Mouse (Mus musculus) olfactory bulb, adult 2 months (tissue): ENCODE results near the gene Frmd4b. TPM values are rescaled to one million over a fixed set of nuclear protein-coding genes. Genes with fewer than 3 reads are reported as not detected.
A peak's percentile ranks its signal among the peaks of the same experiment; 100 is the strongest.

Experiments
- H3K27ac ChIP-seq: fragments of 200-500 bp; 2 replicates; pipeline ENCODE4 v1.5.1; 2012; ENCODE audit warnings: low read depth, low read length; ENCODE audit not compliant: insufficient read depth
- H3K4me1 ChIP-seq: fragments of 200-500 bp; 2 replicates; pipeline ENCODE4 v1.6.1; 2012; ENCODE audit warnings: low read length; ENCODE audit not compliant: control insufficient read depth, insufficient read depth
- H3K4me3 ChIP-seq: fragments of 200-500 bp; 2 replicates; pipeline ENCODE4 v1.5.1; 2012; ENCODE audit warnings: mild to moderate bottlenecking, low read depth, low read length, moderate library complexity; ENCODE audit not compliant: insufficient read depth
- CTCF ChIP-seq: fragments of 200-500 bp; IDR thresholded peaks from 2 replicates; pipeline ENCODE4 v1.5.1; 2012; ENCODE audit warnings: low read depth, mild to moderate bottlenecking, low read length, moderate library complexity; ENCODE audit not compliant: insufficient read depth
- POLR2A ChIP-seq: fragments of 200-500 bp; IDR thresholded peaks from 2 replicates; pipeline ENCODE4 v1.6.1; 2012; ENCODE audit warnings: mild to moderate bottlenecking, low read depth, low read length, moderate library complexity; ENCODE audit not compliant: insufficient read depth
- WGBS: fragments of 180-500 bp; shearing (Covaris S2); methylation state at CpG from one replicate; pipeline ENCODE4 v1.1.7; 2018; 5-methylcytosine and 5-hydroxymethylcytosine counted together
- polyA plus RNA-seq: library from polyadenylated mRNA; stranded (reverse); fragments of >200 nt; gene quantifications from 2 replicates; pipeline ENCODE4 v1.2.4, GENCODE M21; 2012; ENCODE audit warnings: low replicate concordance; ENCODE audit not compliant: missing spikeins, insufficient read depth, insufficient read length

Frmd4b gene
- polyA plus RNA-seq, 1 experiment: not detected

DNA sequence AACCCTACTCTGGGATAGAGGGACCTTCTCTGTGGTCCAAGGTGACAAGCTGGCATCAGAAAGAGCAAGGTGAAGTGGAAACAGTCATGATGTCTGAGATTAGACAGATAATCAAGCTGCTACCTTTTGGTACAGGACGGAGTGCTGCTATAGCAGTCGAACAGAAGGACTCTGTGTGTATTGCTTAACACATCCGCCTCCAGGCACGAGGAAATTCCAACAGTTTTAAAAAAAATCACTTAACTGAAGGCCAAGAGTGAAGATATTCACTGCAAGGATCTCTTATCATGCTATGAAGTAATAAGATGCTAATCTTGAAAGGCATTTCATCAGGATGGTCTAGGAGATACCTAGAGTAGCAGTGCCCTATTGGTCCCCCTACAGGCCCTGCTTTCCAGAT lies 298.3 kb downstream of the Frmd4b start:
- TF ChIP-seq CTCF: no peak
- TF ChIP-seq POLR2A: no peak
- Histone ChIP-seq H3K4me1 (no peaks in the 10 kb centered on the region), H3K4me3 (no peak overlapping the region), H3K27ac (no peak overlapping the region)
- 86% methylated on average over 4 of the region's 4 CpGs for WGBS

- WGBS: 98% methylated on average over 3 of the region's 3 CpGs
- Histone ChIP-seq H3K27ac (no peak overlapping the region), H3K4me1 (no peaks in the 10 kb centered on the region), H3K4me3 (no peak overlapping the region)
- no peak for TF ChIP-seq CTCF
These were observed 299.4 kb downstream of the Frmd4b start for GRCm38 (mm10) chr6:97317956-97318355.

DNA sequence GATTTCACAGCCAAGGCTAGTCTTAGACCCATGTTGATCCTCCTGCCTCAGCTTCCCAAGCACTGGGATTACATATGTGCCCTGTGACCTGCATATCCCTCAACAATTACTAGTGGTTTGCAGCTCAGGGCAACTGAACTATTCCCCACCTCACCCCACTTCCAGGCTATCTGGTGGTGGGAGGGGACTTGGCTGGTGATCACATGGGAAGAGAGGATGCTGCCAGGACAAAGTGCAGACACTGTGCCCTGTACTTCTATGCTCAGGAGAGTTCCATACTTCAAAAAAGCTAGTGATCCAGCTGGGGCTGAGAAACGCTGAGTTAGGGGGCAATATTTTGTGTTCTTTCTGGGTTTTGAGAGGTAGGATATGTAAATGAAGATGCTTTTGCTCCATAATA lies 300.6 kb downstream of the Frmd4b start:
- Histone ChIP-seq H3K4me3 (no peak overlapping the region), H3K27ac (no peak overlapping the region), H3K4me1 (peaks cover 6% of the 10 kb centered on the region; the same call in 1 of the 2 replicates)
- WGBS: 98% methylated on average over 1 of the region's 1 CpGs
- TF ChIP-seq POLR2A: no peak
- no peak for TF ChIP-seq CTCF

GRCm38 (mm10) chr6:97315311-97315710 lies 302.0 kb downstream of the Frmd4b start:
- TF ChIP-seq CTCF (no peak), POLR2A (no peak)
- WGBS: 68% methylated on average over 3 of the region's 3 CpGs

GRCm38 (mm10) chr6:97312545-97312939 lies 304.8 kb downstream of the Frmd4b start:
- WGBS: 22% methylated on average over 3 of the region's 3 CpGs
- 0 out of 2 replicates have a peak overlapping the region, but pooled peaks have one; percentile 22 for H3K4me3 ChIP-seq
- peaks cover 9% of the 10 kb centered on the region; the same call in 1 of the 2 replicates for H3K4me1 ChIP-seq
- TF ChIP-seq CTCF: no peak
- no peak for TF ChIP-seq POLR2A
- no peak overlapping the region for H3K27ac ChIP-seq

More at GRCm38 (mm10) chr6:97315311-97315710, 302.0 kb downstream of the Frmd4b start:
- H3K4me1 ChIP-seq: peaks cover 9% of the 10 kb centered on the region; the same call in 1 of the 2 replicates
- no peak overlapping the region for H3K27ac ChIP-seq
- H3K4me3 ChIP-seq: no peak overlapping the region

GRCm38 (mm10) chr6:97311599-97312544 lies 305.5 kb downstream of the Frmd4b start:
- 0 out of 2 replicates have a peak, but pooled peaks have one; percentile 15 for TF ChIP-seq CTCF
- TF ChIP-seq POLR2A: no peak
- no peak overlapping the region for H3K27ac ChIP-seq
- peak overlapping the region; percentile 22 for H3K4me3 ChIP-seq
- peaks cover 9% of the 10 kb centered on the region; the same call in 1 of the 2 replicates for H3K4me1 ChIP-seq
- WGBS: 20% methylated on average over 33 of the region's 33 CpGs

DNA sequence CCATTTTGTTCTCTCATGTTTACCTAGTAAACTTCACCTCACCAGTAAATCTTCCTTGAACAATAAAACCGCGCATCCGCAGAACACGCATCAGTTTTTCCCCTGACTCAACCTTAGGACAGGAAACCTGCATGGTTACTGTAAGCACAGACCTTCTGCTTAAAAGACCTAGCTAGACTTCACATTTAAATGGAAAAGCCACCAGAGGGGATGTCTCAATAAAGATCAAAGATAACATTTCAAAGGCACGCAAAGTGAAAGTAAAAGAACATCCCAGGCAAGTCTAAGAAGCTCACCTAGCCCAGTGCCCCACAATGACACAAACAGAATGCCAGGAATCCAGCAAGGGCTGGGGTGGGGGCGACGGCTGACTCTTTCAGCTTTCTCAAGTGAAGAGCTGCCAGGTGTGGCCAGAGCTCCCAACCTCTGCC lies 306.4 kb downstream of the Frmd4b start:
- TF ChIP-seq POLR2A (no peak), CTCF (no peak)
- Histone ChIP-seq H3K4me3 (no peak overlapping the region), H3K4me1 (peaks cover 9% of the 10 kb centered on the region; the same call in 1 of the 2 replicates), H3K27ac (no peak overlapping the region)
- WGBS: 77% methylated on average over 7 of the region's 7 CpGs

DNA sequence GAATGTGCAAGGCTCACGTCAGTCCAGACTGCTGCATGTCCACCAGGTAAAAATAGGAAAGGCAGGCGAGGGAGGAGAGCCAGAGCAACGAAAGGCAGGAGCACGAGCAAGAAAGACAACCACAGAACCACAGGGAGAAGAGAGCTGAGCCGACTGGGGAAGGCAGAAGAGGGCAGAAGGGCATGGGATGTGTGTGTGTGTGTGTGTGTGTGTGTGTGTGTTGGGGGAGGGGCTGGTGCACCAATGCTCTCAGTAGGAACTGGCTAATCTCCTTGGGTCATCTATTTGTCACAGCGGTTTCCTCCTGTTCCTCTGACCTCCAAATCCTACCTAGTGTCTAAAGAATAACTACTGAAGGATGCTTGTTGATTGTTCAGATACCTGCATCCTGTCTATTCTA lies 308.2 kb downstream of the Frmd4b start:
- Histone ChIP-seq H3K4me3 (no peak overlapping the region), H3K4me1 (peaks cover 9% of the 10 kb centered on the region; the same call in 1 of the 2 replicates), H3K27ac (no peak overlapping the region)
- TF ChIP-seq CTCF (no peak), POLR2A (no peak)
- 82% methylated on average over 6 of the region's 6 CpGs for WGBS

DNA sequence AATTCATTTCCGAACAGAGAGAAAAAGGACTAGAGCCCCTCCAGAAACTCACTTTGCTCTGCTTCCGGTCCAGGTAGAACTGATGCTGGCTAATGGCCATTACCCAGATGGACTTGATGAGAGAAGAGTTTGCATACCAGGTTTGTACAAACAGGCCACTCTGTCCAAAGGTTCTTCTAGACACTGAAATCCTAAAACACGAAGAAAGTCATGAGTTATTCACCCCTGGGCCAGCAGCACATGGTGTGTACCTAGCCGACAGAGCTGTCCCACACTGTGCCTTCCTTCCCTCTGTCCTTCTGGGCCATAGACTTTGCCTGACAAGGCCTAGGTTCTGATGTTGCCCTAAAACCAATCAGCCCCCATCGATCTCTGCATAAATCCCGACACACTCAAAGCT lies 308.8 kb downstream of the Frmd4b start:
- no peak for TF ChIP-seq CTCF
- TF ChIP-seq POLR2A: no peak
- H3K4me3 ChIP-seq: no peak overlapping the region
- H3K27ac ChIP-seq: no peak overlapping the region
- H3K4me1 ChIP-seq: peaks cover 9% of the 10 kb centered on the region; the same call in 1 of the 2 replicates
- 92% methylated on average over 6 of the region's 6 CpGs for WGBS
